Mouse (Mus musculus) kidney, adult 9 months (tissue): ENCODE measurements around the gene Timp3.
"Not testable (repeated sequence)": the region's sequence is repeated elsewhere in the genome, so short reads cannot be mapped to it uniquely, and the experiment has no call there.

Experiments
- DNase-seq: peaks from one replicate; pipeline ENCODE4 v3.0.0; 2022

The Timp3 gene

DNA sequence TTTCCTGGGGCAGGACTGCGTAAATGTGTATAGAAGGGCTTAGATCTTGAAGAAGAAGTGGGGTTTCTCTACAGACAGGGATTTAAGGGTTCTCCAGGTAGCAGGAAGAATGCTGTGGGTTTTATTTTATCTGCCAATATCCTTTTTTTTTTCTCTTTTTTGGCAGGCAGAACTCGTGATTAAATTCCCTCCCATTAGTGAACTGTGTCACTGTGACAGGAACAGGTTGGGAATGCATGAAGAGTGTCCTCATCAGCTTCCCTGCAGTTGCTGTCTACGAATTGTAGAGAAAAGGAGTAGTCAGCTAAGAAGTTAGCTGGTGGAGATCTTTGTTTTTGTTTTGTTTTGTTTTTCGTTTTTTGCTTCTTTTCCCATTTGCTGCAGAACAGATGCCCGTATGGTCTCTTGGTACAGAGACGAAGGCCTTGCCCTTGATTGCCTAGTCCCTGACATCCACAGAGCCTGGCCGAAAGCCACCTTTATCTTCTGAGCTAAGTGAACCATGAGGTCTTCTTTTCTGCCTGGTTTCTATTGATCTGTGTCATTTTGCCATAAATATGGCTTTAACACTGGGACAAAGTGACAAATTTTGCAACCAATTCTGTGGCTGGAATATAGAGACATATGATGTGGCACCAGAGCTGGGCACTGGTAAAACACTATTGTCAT, 58.3 kb downstream of the Timp3 start:
- no peak for DNase-seq

GRCm38 (mm10) chr10:86359208-86359607, 59.0 kb downstream of the Timp3 start:
- DNase-seq = no peak

DNA sequence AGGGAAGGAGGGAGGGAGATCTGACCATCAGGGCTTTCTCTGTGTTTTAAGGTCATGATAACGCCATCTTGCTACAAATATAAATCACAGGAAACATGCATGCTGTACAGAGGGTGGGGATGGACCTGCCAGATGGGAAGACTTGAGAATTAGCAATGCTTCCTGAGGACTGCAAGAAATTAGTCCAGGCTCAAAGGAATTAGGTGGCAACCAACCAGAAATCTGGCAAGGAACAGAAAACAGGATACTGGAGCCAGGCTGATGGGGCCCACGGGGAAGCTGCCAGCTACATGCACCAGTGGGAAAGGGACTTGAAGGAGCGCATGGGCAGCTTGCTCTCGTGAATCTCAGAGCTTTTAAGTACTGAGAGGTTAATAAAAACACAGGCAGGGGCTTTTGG, 59.5 kb downstream of the Timp3 start:
- DNase-seq = no peak

- DNase-seq = no peak
These were observed 63.6 kb downstream of the Timp3 start for GRCm38 (mm10) chr10:86363669-86364309.

GRCm38 (mm10) chr10:86365632-86366092, 65.5 kb downstream of the Timp3 start:
- peak; percentile 55 for DNase-seq

DNA sequence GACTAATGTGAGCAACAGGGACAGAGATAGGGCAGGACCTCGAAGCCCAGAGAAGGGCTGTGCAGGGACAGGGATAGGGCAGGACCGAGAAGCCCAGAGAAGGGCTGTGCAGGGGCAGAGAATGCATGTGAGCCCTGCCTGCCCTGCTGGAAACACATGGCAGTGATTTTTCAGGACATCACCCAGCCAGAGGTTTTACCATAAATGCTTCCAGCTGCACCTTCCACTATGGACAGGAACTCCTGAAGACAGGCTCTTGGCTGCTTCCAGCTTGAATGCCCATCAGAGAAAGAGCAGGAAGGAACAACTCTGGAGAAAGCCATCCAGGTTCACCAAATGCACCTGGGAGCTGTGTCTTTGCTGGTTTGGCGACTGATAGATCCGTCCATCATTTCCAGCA, 67.2 kb downstream of the Timp3 start:
- no peak for DNase-seq

DNA sequence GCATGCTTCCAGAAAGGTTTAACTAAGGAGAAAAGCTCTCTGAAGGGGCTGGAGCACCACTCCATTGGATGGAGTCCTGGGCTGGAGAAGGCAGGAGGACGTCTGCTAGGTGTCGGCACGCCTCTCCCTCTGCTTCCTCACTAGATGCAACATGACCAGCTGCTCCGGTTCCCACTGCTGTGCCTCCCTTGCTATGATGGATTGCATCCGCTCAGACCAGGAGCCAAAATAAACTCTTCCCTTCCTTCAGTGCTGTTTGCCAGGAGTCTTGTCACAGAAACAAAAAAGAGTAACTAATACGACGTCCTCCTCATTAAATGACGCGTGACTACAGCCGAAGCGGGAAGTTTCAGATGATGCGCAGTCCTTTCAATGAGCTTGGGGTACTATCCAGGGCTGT, 68.6 kb downstream of the Timp3 start:
- peak; percentile 85 for DNase-seq

DNA sequence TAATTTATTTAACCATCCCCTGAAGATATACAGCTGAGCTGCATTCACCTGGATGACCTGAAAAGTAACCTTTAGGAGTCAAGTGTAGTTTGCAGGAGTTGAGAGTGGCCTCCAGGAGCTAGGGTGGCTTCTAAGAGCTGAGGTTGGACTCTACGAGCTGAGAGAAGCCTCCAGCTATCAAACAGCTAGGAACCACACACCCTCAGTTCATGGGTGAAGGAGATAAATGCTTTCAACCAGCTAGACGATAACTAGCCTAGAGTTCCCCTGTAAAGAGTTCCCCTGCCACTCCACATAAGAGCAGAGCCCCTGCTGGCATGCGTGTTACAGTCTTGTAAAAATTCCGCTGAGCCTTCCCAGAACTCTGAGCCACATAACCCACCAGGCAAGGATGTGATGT, 69.2 kb downstream of the Timp3 start:
- DNase-seq = no peak

DNA sequence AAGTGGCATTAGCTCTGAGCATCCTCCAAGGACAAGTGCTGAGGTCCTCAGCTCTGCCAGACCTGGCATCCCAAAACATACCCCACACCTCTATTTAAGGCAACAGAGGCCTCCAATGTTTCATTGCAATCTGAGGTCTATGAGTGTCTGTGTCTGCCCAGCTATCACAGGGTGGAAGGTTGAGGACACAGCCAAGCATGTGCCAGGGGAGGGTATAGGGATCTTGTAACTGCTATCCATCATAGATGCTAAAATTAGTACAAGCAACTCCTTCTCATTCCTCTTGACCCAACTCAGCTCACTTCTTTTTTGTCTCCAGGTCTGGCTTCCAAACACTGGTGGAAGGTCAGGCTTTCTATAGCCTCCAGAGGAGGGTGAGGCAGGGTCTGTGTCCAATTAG, 71.4 kb downstream of the Timp3 start:
- DNase-seq = no peak

DNA sequence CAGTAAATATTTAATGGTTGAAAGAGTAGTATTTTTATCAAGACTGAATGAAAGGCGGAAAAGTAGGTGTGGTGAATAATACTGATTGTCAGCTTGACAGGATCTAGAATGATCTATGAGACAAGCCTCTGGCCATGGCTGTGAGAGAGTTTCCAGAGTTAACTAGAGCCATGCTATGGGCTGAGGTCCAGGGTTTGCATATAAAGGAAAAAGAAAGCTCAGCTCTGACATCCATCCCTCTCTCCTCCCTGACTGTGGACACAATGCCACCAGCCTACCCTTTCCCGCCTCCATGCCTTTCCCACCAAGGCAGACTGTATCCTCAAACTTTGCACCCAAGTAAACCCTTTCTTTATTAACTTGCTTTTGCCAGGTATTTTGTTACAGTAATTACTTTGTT, 73.9 kb downstream of the Timp3 start:
- DNase-seq = no peak

- peak; percentile 54 for DNase-seq
These were observed 75.7 kb downstream of the Timp3 start for GRCm38 (mm10) chr10:86375903-86376302.

DNA sequence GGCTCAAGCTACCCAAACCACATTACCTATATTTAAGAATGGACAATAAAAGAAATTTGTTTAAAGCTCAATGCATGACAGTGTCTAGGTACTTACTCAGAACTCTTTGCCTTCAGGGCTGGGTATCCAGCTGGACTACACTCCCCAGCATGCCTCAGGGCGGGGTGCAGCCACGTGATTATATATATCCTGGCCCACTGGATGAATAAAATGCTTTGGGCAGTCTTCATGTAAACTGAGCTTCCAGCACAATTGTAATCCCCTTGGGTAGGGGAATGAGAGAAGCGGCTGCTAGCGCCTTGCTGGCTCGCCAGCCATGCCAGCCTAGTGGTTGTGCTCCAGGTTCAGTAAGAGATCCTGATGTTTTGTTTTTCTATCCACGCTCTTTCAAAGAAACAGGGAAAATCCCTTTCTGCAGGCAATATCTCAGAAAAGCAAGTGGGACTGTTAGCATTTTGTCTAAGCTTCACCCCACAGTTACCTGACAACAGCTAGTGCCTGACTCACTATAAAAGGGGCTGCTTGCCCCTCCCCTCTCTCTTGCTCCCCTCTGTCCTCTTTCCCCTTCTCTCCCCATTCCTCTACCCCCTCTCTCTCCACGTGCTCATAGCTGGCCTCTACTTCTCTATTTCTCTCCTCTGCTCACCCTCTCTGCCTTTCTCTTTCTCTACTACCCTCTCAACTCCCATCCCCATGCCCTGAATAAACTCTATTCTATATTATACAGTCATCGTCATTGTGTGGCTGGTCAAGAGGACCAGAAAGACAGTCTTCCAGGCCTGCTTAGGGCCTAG, 76.4 kb downstream of the Timp3 start:
- DNase-seq = no peak

GRCm38 (mm10) chr10:86378803-86379202, 78.6 kb downstream of the Timp3 start:
- not testable (repeated sequence) for DNase-seq

DNA sequence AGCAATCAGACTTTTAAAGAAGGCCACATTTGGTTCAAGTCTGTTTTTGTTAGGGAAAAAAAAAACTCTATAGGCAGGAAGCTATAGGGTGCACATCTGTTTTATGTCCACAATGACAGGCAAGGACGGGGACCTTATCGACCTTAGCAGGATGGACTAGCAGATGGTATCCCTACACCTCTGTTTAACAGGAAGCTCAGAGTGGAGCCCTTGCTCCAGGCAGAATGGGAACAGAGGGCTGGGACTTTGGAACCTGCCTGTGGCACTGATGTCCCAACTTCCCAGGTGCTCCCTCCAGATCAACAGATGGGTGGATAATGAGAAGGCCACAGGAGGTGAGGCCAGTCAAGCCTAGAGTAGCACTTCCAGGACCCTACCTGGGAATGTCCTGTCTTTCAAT, 80.5 kb downstream of the Timp3 start:
- no peak for DNase-seq

GRCm38 (mm10) chr10:86381150-86381921, 81.2 kb downstream of the Timp3 start:
- DNase-seq = no peak

- no peak for DNase-seq
These were observed 81.7 kb downstream of the Timp3 start for GRCm38 (mm10) chr10:86381922-86382260.

DNA sequence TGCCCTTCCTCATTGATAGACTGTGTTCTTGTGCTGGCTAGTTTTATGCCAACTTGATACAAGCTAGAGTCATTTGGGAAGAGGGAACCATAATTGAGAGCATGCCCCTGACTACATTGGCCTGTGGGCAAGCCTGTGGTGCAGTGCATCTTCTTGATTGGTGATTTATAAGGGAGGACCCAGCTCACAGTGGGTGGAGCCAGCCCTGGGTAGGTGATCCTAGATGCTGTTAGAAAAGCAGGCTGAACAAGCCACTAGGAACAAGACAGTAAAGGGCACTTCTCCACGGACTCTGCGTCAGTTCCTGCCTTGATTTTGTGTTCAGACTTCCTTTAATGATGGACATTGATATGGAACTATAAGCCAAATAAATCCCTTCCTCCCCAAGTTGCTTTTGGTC, 84.5 kb downstream of the Timp3 start:
- no peak for DNase-seq

- DNase-seq = no peak
These were observed 85.5 kb downstream of the Timp3 start for GRCm38 (mm10) chr10:86385656-86386055.

GRCm38 (mm10) chr10:86386232-86386631, 86.1 kb downstream of the Timp3 start:
- no peak for DNase-seq

- peak; percentile 45 for DNase-seq
These were observed 87.8 kb downstream of the Timp3 start for GRCm38 (mm10) chr10:86387821-86388440.

GRCm38 (mm10) chr10:86388803-86389202, 88.6 kb downstream of the Timp3 start:
- DNase-seq = no peak

GRCm38 (mm10) chr10:86389357-86389756, 89.2 kb downstream of the Timp3 start:
- no peak for DNase-seq

- no peak for DNase-seq
These were observed 89.7 kb downstream of the Timp3 start for GRCm38 (mm10) chr10:86389913-86390312.
